In the genomic region with DNA sequence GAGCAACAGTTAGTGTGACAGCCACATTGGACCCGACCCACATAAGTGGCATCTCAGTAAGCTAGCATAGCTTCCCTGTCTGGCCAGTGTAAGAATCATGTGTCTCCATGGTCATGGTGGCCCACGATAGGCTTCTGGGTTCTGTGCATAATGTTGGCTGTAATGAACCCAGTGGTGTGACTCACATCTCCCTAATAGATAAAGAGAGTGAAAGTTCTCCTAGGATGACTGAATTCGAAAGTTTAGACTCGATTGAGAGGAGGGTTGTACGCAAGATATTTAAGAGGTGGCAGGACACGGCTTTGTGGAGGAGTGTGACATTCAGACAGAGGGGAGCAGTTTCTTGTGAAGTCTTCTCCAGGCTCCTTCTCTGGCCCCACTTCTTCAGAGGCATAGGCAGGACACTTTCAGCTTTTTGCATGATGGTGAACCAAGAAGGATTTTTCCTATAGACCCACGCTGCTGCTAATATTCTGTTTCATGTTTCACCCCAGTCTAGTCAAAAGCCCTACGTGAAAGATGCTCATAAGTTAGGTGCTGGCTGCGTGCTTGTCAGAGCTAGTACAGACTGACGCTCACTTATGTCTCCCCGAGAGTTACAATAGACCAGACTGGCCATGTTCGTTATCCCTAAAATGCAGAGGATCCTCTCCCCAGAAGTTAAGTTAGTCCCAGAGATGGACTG, we compare ENCODE assay signal across 18 mouse cellular contexts.
DNase-seq lines count a peak whose midpoint lies in the region; ATAC-seq and TF ChIP-seq lines count a peak whose summit lies in the region.
"Had no signal": no experiment of that assay in that cellular context is flagged by ENCODE, and none has a peak within 500 bp of the region (broad histone marks: within the 10 kb centered on the region; RNA-seq: fewer than 3 reads in every experiment).

No protein-coding gene starts in this region.

- no peaks in the 10 kb centered on the region for H3K27me3 ChIP-seq in heart, adult 2 months (ENCODE audit: control insufficient read depth, insufficient read depth, low read length)
- H3K27me3 ChIP-seq in limb, embryonic 12.5 days = no peaks in the 10 kb centered on the region
- H3K27me3 ChIP-seq in limb, embryonic 10.5 days (ENCODE audit: low read depth, poor library complexity, severe bottlenecking) = no peaks in the 10 kb centered on the region
- H3K27me3 ChIP-seq: hindbrain, embryonic 13.5 days; midbrain, embryonic 13.5 days had no signal

- H3K4me2 ChIP-seq in limb, embryonic 12.5 days = no peak overlapping the region
- H3K4me2 ChIP-seq: hindbrain, embryonic 13.5 days; midbrain, embryonic 13.5 days had no signal

- no peaks in the 10 kb centered on the region; the same call in none of the 2 replicates for H3K79me2 ChIP-seq in heart, adult 2 months (replicated peaks; ENCODE audit: control insufficient read depth, insufficient read depth, low read length)

- H3K4me1 ChIP-seq in heart, adult 2 months (ENCODE audit: control insufficient read depth, insufficient read depth, low read length) = peaks cover 49% of the 10 kb centered on the region
- H3K4me1 ChIP-seq in limb, embryonic 12.5 days (replicated peaks) = peaks cover 73% of the 10 kb centered on the region
- peaks cover 39% of the 10 kb centered on the region for H3K4me1 ChIP-seq in limb, embryonic 10.5 days
- H3K4me1 ChIP-seq: hindbrain, embryonic 13.5 days; midbrain, embryonic 13.5 days had no signal

- 57% methylated on average over 12 of the region's 12 CpGs for WGBS in heart, adult 2 months
- 87% methylated on average over 12 of the region's 12 CpGs for WGBS in limb, embryonic 12.5 days
- 94% methylated on average over 12 of the region's 12 CpGs for WGBS in limb, embryonic 10.5 days

- ATAC-seq in limb, embryonic 12.5 days (ENCODE audit: insufficient number of reproducible peaks, insufficient read depth, low FRiP score, low TSS enrichment, low read depth) = no peak
- peak; percentile 30 for ATAC-seq in activated CD4-positive, CD25-positive, alpha-beta regulatory T cell, adult 4 months
- ATAC-seq: intestine, embryonic 16.5 days; midbrain, embryonic 13.5 days had no signal

- TF ChIP-seq POLR2A in heart, adult 2 months (IDR thresholded peaks at IDR 0.05; ENCODE audit: insufficient read depth, low read depth, low read length) = no peak

- no peak for DNase-seq in heart, adult 2 months
- no peak for DNase-seq in heart, postnatal 10 days
- DNase-seq in limb, embryonic 10.5 days (ENCODE audit: low spot score) = no peak
- DNase-seq in A20 (ENCODE audit: low read depth, low spot score) = peak; percentile 76
- no peak for DNase-seq in layer of hippocampus, postnatal 36 days
- DNase-seq in cerebellum, postnatal 10 days = no peak
- DNase-seq: cerebellum, adult 9-10 months; embryo, embryonic 11 days; gastrocnemius, postnatal 14 days; retina, postnatal 1 day had no signal

- peak overlapping the region; percentile 52 for H3K27ac ChIP-seq in heart, adult 2 months
- H3K27ac ChIP-seq in limb, embryonic 12.5 days = 0 out of 2 replicates have a peak overlapping the region, but pooled peaks have one; percentile 51
- no peak overlapping the region; the same call in 1 of the 2 replicates for H3K27ac ChIP-seq in limb, embryonic 10.5 days
- H3K27ac ChIP-seq: hindbrain, embryonic 13.5 days; kidney, postnatal 0 days; left cerebral cortex, adult 2 months; macrophage; midbrain, embryonic 13.5 days had no signal

- no peaks in the 10 kb centered on the region for H3K9me3 ChIP-seq in limb, embryonic 12.5 days
- no peaks in the 10 kb centered on the region for H3K9me3 ChIP-seq in limb, embryonic 10.5 days (replicated peaks)
- H3K9me3 ChIP-seq: hindbrain, embryonic 13.5 days; midbrain, embryonic 13.5 days had no signal

- intact Hi-C loops in heart, adult 2 months (cut with DNase I) = no loop called here
- intact Hi-C loops in heart, postnatal 10 days (cut with DNase I) = loop anchor here (5.0 kb wide), 1 partner anchor 153 kb away; no protein-coding TSS in a partner anchor

- no peak for TF ChIP-seq EP300 in heart, adult 2 months (IDR thresholded peaks at IDR 0.05; ENCODE audit: insufficient read depth, low read depth, low read length)

- H3K9ac ChIP-seq in heart, adult 2 months (ENCODE audit: low read depth, low read length) = no peak overlapping the region
- no peak overlapping the region for H3K9ac ChIP-seq in limb, embryonic 12.5 days (replicated peaks)
- H3K9ac ChIP-seq: hindbrain, embryonic 13.5 days; midbrain, embryonic 13.5 days had no signal

- no peak for TF ChIP-seq CTCF in heart, adult 2 months (IDR thresholded peaks at IDR 0.05)

- peaks cover 50% of the 10 kb centered on the region for H3K36me3 ChIP-seq in heart, adult 2 months (ENCODE audit: control insufficient read depth, insufficient read depth, low read length)
- H3K36me3 ChIP-seq in limb, embryonic 12.5 days = peaks cover 20% of the 10 kb centered on the region
- peaks cover 71% of the 10 kb centered on the region for H3K36me3 ChIP-seq in limb, embryonic 10.5 days
- H3K36me3 ChIP-seq: hindbrain, embryonic 13.5 days; midbrain, embryonic 13.5 days had no signal

- no peak overlapping the region for H3K4me3 ChIP-seq in heart, adult 2 months
- H3K4me3 ChIP-seq in limb, embryonic 12.5 days (replicated peaks) = no peak overlapping the region
- no peak overlapping the region for H3K4me3 ChIP-seq in limb, embryonic 10.5 days
- H3K4me3 ChIP-seq: hindbrain, embryonic 13.5 days; left cerebral cortex, adult 2 months; midbrain, embryonic 13.5 days had no signal
